Mouse (Mus musculus) cerebellum, adult 2 months (tissue): ENCODE results near the gene Calu. TPM values are rescaled to one million over a fixed set of nuclear protein-coding genes. Genes with fewer than 3 reads are reported as not detected.
A peak's percentile ranks its signal among the peaks of the same experiment; 100 is the strongest.

Source experiments
- DNase-seq, 2 experiments: peaks; one replicate each; pipeline ENCODE4 v3.0.0; 2021
- H3K27ac ChIP-seq: fragments of 200-500 bp; 2 replicates; pipeline ENCODE4 v1.5.1; 2012; ENCODE audit warnings: low read length, control low read depth, inconsistent platforms; ENCODE audit not compliant: insufficient read depth
- H3K27me3 ChIP-seq: fragments of 200-500 bp; 2 replicates; pipeline ENCODE4 v1.6.1; 2012; ENCODE audit warnings: inconsistent platforms, mild to moderate bottlenecking, low read length, moderate library complexity; ENCODE audit not compliant: control insufficient read depth, insufficient read depth
- H3K4me1 ChIP-seq: fragments of 200-500 bp; 2 replicates; pipeline ENCODE4 v1.6.1; 2011; ENCODE audit warnings: low read length; ENCODE audit not compliant: control insufficient read depth, insufficient read depth
- H3K4me3 ChIP-seq: fragments of 200-500 bp; replicated peaks from 2 replicates; pipeline ENCODE3; 2011; ENCODE audit warnings: mild to moderate bottlenecking, low read depth, low read length, control low read depth; ENCODE audit not compliant: insufficient read depth
- CTCF ChIP-seq: fragments of 200-500 bp; IDR thresholded peaks from 2 replicates; pipeline ENCODE4 v1.5.1; 2011; ENCODE audit warnings: low read depth, mild to moderate bottlenecking, control low read depth, low read length, moderate library complexity, borderline replicate concordance; ENCODE audit not compliant: insufficient read depth
- POLR2A ChIP-seq: fragments of 200-500 bp; IDR thresholded peaks from 2 replicates; pipeline ENCODE4 v1.6.1; 2011; ENCODE audit warnings: low read length, control low read depth, borderline replicate concordance; ENCODE audit not compliant: insufficient read depth
- WGBS: fragments of 180-500 bp; shearing (Covaris S2); methylation state at CpG from one replicate; pipeline ENCODE4 v1.1.7; 2018; 5-methylcytosine and 5-hydroxymethylcytosine counted together
- polyA plus RNA-seq: library from polyadenylated mRNA; depleted of rRNA; stranded (reverse); fragments of >200 nt; gene quantifications from 2 replicates; pipeline ENCODE4 v1.2.3, GENCODE M21; 2012; rRNA removed

Calu gene
- polyA plus RNA-seq, 1 experiment: 68.6 TPM

GRCm38 (mm10) chr6:29406412-29406811 is 58.5 kb downstream of the Calu start:
- no peak overlapping the region for H3K4me3 ChIP-seq
- 0 out of 2 replicates have a peak overlapping the region, but pooled peaks have one; percentile 43 for H3K27ac ChIP-seq
- H3K27me3 ChIP-seq: no peaks in the 10 kb centered on the region
- peak; percentile 34 to 37 for DNase-seq
- peaks cover 11% of the 10 kb centered on the region for H3K4me1 ChIP-seq
- WGBS: 17% methylated on average over 6 of the region's 6 CpGs
- TF ChIP-seq CTCF (no peak), POLR2A (no peak)

- TF ChIP-seq CTCF (no peak), POLR2A (no peak)
- Histone ChIP-seq H3K4me1 (no peaks in the 10 kb centered on the region), H3K27me3 (no peaks in the 10 kb centered on the region), H3K27ac (no peak overlapping the region), H3K4me3 (no peak overlapping the region)
- WGBS: 85% methylated on average over 9 of the region's 9 CpGs
- DNase-seq: no peak
Measured at GRCm38 (mm10) chr6:29415446-29415845, 67.6 kb downstream of the Calu start.

- 90% methylated on average over 2 of the region's 2 CpGs for WGBS
- no peak overlapping the region for H3K27ac ChIP-seq
Measured at GRCm38 (mm10) chr6:29420596-29420995, 72.7 kb downstream of the Calu start.

GRCm38 (mm10) chr6:29425118-29425517 is 77.2 kb downstream of the Calu start:
- TF ChIP-seq POLR2A (no peak), CTCF (no peak)
- 52% methylated on average over 8 of the region's 8 CpGs for WGBS
- no peak overlapping the region for H3K4me3 ChIP-seq
- H3K27ac ChIP-seq: no peak overlapping the region
- no peak for DNase-seq
- no peaks in the 10 kb centered on the region for H3K27me3 ChIP-seq
- no peaks in the 10 kb centered on the region for H3K4me1 ChIP-seq

More at GRCm38 (mm10) chr6:29420596-29420995, 72.7 kb downstream of the Calu start:
- no peak for DNase-seq
- H3K4me1 ChIP-seq: no peaks in the 10 kb centered on the region
- no peaks in the 10 kb centered on the region for H3K27me3 ChIP-seq
- no peak for TF ChIP-seq CTCF
- TF ChIP-seq POLR2A: no peak
- H3K4me3 ChIP-seq: no peak overlapping the region

GRCm38 (mm10) chr6:29426331-29426730 is 78.5 kb downstream of the Calu start:
- no peaks in the 10 kb centered on the region for H3K4me1 ChIP-seq
- DNase-seq: no peak
- H3K4me3 ChIP-seq: no peak overlapping the region
- H3K27ac ChIP-seq: no peak overlapping the region
- TF ChIP-seq POLR2A (no peak), CTCF (no peak)
- 85% methylated on average over 6 of the region's 6 CpGs for WGBS
- no peaks in the 10 kb centered on the region for H3K27me3 ChIP-seq

Other genes with a start within 250 kb of the Calu start
- 44.2 and 45.7 TPM in 2 replicates for gene Rbm28, start 183.1 kb upstream of the Calu start, polyA plus RNA-seq
- 5.4 and 5.5 TPM in 2 replicates for gene Prrt4, start 168.5 kb upstream of the Calu start, polyA plus RNA-seq
- 52.9 and 54.3 TPM in 2 replicates for gene Impdh1, start 131.7 kb upstream of the Calu start, polyA plus RNA-seq
- 10.2 and 11.2 TPM in 2 replicates for gene Hilpda, start 75.6 kb upstream of the Calu start, polyA plus RNA-seq
- gene Fam71f2, start 68.5 kb upstream of the Calu start, polyA plus RNA-seq: 1.1 TPM in 2 replicates
- not detected in 2 replicates for gene Fam71f1, start 28.9 kb upstream of the Calu start, polyA plus RNA-seq
- gene Opn1sw, start 40.4 kb downstream of the Calu start, polyA plus RNA-seq: not detected in 2 replicates
- 154 and 164 TPM in 2 replicates for gene Ccdc136, start 48.2 kb downstream of the Calu start, polyA plus RNA-seq
- 0.65 and 0.72 TPM in 2 replicates for gene Flnc, start 85.2 kb downstream of the Calu start, polyA plus RNA-seq
- 424 and 433 TPM in 2 replicates for gene Atp6v1f, start 119.6 kb downstream of the Calu start, polyA plus RNA-seq
- gene Atp6v1fnb, start 123.4 kb downstream of the Calu start, polyA plus RNA-seq: 0.17 and 0.23 TPM in 2 replicates
- gene Kcp, start 159.9 kb downstream of the Calu start, polyA plus RNA-seq: 3.7 and 4.9 TPM in 2 replicates
- gene Irf5, start 178.6 kb downstream of the Calu start, polyA plus RNA-seq: 2.0 TPM in 2 replicates